Mouse (Mus musculus): ENCODE results near the gene Zfp366. TPM values are rescaled to one million over a fixed set of nuclear protein-coding genes. Genes with fewer than 3 reads are reported as not detected.

Gene Zfp366
- polyA plus RNA-seq (2015; fragmentation: Illumina TruSeq; extraction: RNeasy Lipid Tissue Mini Kit (QIAGEN cat#74804); ENCODE audit: insufficient read depth, low read depth, low replicate concordance), result 3.5 TPM

DNA sequence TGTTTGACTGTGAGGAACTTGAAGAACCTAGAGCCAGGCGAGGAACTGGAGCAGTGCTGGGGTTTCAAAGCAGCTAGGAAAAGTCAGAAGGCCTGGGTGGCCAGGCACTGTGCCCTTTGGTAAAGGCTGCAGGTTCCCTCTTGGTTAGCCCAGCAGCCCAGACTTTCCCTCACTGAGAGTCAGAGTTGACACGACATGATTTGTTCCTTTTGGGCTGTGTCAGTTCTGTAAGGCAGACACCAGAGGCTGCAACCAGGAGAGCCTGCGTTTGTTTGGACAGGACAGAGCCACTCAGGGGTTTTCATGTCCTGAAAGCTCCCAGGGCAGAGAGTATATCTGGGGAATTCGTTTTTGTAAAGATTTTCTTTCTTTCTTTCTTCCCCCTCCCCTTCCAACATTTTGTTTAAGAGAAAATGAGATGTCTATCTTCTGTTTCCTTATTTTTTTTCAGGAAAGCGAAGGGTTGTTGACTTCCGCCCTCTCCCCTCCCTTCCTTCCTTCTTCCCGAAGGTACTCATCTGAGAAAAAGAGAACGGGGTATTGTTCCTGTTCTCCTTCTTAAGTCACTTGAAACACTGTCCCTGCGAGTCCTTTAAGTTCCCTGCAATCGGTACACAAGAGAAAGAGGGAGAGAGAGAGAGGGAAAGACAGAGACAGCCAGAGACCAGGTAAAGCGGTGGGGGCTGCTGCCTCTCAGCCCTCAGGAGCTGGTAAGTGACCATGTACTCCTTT, at the start of gene Zfp366:
Gene Zfp366 (plus strand): TSS at position 669 of the 732 bp plus-strand sequence.

Other genes with a start within 250 kb of the Zfp366 start
- gene 1700024P04Rik, start 200.3 kb upstream of the Zfp366 start, polyA plus RNA-seq (2015; fragmentation: Illumina TruSeq; extraction: RNeasy Lipid Tissue Mini Kit (QIAGEN cat#74804); ENCODE audit: insufficient read depth, low read depth, low replicate concordance), result not detected
- 8.7 TPM for gene Ptcd2, start 159.9 kb downstream of the Zfp366 start, polyA plus RNA-seq (2015; fragmentation: Illumina TruSeq; extraction: RNeasy Lipid Tissue Mini Kit (QIAGEN cat#74804); ENCODE audit: insufficient read depth, low read depth, low replicate concordance)
- gene Mrps27, start 160.0 kb downstream of the Zfp366 start, polyA plus RNA-seq (2015; fragmentation: Illumina TruSeq; extraction: RNeasy Lipid Tissue Mini Kit (QIAGEN cat#74804); ENCODE audit: insufficient read depth, low read depth, low replicate concordance), result 5.0 TPM